Mouse (Mus musculus): ENCODE measurements around the gene Etv6.

DNA sequence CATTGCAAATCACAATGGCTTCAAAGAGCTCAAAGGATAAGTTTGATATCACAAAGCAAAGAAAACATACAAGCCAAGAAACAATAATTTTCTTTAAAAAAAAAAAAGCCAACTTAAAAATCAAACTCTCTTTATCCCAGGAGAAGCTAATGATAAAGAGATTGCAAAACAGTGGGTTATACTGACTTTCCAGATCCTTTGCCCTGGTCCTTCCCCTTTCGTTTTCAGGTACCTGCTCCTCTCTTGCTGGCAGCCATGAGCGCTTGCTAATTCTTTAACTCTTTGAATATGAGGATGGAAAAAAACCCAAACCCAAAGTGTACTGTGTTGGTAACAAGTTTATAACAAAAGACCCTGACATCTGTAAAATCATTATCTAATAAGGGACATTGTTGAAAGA lies 38.0 kb upstream of the Etv6 start:
- no peak for TF ChIP-seq POLR2A (IDR thresholded peaks at IDR 0.05; ENCODE audit: control insufficient read depth, low read depth, low read length)
- TF ChIP-seq CTCF (IDR thresholded peaks at IDR 0.05; ENCODE audit: control insufficient read depth, insufficient read depth, insufficient replicate concordance, low read depth, low read length): no peak

Measured in testis, adult 2 months (tissue).